Mouse (Mus musculus) frontal cortex, postnatal 10 days (tissue): ENCODE results near the gene Bub1b.

ENCODE experiments used
- DNase-seq, 2 experiments: peaks; one replicate each; pipeline ENCODE4 v3.0.0; 2022; ENCODE audit warnings: low spot score in 2 of 2, mixed read lengths in 1 of 2

Gene Bub1b

DNA sequence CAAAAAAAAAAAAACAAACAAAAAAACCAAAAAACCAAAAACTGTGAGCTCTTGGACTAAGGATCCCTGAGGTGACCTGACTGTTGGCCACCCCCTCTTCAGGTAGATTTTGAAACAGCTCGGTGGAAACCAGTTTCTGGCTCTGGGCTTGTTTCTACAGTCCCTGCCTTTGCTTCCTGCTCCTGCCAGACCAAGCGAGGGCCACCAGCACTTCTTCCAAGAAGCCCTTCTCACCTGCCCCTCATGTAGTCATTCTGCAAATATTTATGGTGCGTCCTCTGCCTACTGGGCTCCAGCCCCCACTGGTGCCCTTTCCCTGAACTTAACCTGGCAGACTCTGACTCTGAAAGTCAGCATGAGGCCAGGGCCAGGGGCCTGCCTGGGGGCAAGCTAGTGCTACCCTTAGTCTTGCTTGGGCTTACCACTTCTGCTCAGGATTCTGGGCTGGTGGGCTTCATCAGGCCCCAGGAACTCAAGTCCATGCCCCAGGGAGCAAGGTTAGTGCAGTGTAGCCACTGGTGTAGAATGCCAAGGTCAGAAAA is 67.0 kb downstream of the Bub1b start:
- no peak for DNase-seq

DNA sequence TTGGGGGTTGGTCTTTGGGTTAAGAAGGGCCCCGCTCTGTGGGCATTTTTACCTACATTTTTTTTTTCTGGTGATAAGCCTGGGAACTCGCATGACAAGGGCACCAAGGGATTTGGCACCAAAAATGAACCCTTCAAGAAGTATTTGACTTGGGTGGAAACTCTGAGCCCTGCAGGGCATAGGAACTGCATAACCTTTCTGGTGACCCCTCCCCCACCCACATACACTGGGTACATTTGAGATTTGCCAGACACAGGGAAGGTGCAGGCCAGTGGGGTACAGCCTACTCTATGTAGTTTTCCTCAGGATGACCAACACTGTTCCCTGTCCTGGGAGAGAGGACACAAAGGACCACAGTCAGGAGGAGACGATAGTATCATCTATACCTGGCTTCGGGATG is 67.6 kb downstream of the Bub1b start:
- DNase-seq = no peak

DNA sequence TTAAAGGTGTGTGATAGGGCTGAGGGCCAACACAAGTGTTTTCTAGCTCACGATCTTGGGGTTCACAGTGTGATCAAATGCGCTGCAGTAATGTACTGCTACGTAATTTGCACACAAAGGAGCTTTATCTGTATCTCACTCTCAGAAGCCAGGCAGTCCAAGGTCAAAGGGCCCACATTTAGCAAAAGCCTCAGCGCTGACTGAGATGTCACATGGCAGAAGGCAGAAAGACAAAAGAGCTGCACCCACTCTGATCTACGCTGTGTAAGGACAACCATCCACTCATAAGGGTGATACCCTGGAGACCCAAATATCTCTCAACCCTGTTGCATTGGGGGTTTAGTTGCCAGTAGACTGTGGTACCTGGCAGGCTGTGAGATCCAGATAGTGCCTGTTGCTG is 69.2 kb downstream of the Bub1b start:
- no peak for DNase-seq

DNA sequence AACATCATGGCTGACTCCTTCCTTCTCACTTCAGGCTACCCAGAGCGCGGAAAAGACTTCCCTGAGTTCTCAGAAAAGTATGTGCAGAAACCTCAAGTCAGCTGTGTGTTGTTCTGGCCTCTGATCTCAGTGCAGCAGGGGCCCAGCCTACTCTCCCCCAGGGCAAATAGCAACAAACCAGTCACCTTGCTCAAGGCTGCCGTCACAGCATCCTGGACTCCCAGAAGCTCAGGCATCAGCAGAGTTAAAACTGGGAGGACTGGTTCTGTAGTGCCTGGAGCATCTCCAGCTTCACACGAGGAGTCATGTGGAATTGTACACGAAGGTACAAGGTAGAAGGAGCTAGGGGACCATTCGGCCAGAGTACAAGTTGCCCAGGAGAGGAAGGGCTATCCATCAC is 71.2 kb downstream of the Bub1b start:
- DNase-seq = no peak

DNA sequence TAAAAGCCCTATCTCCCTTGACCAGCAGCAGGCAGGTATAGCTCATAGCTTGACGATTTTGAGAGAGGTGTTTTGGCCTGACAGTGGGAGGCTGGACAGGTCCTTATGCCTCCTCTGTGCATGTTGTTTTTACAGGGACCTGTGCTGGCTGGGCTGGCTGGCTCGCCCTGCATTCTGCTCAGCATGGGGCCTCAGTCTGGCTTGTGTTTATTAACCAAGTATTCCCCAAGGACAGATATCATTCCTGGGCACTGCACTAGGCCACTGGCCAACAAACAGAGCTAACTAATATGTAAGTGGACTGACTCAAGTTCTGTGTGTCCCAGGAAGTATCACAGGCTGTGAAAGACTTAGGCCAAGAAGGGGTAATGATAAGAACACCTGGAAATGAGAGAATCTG is 71.8 kb downstream of the Bub1b start:
- DNase-seq = no peak

DNA sequence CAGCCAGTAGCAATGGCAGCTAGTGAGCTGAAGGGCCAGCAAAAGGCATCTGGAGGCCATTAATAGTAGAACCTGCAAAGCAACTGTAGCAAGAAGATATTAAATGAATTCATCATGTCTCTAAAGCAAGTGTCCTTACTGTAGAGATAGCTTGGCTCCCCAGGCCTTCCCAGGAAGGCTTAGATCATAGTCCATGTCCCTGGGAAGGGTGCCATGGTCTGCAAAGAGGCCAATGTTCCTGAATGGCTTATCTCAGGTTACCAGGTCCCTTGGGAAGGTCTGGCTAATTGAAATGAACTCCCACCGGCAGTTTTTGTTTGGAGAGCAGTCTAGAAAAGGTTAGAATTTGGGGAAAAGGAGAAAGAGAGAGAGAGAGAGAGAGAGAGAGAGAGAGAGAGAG is 73.7 kb downstream of the Bub1b start:
- no peak for DNase-seq

DNA sequence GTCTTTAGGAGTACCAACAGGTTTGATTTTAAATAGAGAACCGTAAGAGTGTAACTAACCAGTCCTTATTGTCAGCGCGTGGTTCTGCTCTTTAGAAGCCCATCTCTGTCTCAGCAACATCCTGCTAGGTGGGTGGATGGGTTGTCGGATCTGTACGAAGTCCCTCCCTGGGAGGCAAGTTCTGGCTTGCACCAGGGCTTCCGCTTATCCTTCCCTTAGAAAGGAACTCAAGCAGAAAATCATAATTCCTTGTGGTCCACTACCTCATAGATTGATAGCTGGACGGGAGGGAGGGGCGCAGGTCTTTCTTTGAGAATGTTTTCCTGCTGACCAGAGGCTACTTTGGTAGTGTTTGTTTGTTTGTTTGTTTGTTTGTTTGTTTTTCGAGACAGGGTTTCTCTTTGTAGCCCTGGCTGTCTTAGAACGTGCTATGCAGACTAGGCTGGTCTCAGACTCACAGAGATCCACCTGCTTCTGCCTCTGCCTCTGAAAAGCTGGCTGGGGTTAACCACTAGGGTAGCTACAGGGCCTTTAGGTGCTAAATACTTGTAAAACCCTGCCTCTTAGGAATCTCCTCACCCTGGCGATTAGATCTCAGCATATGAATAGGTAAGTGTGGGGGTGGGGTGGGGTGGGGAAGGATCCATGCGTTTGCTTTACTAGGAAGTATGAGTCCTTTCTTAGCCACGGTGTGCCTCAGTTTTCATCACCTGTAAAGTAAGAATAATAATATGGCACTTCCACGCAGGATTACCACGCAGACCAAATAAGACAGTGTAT is 75.9 kb downstream of the Bub1b start:
- no peak for DNase-seq

DNA sequence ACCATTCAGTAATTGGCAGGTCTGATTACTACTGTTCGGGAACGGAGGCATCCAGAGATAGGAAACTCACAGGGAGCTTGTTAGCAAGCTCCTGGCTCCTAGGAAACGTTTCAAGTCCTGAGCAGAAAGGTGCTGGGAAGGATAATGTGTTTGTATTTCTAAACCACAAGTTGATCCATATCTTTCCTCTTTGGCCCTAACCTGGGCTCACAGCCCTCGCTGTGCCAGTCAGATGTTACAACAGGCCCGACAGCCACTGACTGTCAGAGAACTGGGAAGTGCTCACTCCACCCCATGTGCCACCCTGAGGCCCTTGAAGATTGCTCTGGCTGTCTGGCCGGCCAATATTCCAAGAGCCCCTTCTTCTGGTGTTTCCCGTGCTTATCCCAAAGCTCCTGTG is 76.5 kb downstream of the Bub1b start:
- no peak for DNase-seq

DNA sequence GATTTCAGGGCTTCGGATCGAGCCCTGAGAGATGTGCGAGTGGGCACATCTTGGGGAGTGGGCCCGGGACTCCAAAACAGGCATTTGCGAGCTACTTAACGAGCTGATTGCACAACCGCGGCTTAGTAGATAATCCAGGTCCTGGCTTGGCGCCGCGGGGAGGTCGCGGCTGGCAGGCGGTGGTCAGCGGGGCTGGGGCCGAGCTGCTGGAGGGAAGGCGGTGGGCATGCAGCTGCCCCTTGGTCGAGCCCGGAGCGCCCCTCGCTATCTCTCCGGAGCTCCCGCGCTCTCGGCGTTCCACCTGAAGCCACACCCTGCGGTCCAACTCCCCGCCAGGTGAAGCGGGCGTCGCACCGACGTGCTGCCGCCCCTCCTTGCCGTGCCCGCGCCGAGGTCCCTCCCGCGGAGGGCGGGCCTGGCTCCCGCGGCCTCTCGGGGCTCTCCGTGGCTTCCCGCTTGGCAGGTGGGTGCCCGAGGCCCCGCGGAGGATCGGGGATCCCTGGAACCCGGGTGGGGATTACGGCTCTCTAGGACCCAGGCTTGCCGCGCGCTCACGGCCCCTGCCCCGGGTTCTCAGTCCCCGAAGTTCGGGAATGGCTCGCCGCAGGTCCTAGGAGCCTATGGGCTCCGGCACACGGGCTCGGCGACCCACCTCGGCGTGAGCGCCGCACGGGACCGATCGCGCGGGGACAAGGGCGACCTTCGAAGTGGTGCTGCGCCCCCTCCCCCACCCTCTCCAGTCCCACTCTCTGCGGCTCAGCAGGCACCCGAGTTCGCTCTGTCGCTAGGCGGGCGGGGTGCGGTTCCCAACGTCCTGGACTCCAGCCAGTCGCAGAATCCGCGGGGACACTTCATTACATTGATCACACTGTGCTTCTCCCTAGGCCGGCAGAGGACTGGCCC is 79.1 kb downstream of the Bub1b start:
- no peak for DNase-seq

DNA sequence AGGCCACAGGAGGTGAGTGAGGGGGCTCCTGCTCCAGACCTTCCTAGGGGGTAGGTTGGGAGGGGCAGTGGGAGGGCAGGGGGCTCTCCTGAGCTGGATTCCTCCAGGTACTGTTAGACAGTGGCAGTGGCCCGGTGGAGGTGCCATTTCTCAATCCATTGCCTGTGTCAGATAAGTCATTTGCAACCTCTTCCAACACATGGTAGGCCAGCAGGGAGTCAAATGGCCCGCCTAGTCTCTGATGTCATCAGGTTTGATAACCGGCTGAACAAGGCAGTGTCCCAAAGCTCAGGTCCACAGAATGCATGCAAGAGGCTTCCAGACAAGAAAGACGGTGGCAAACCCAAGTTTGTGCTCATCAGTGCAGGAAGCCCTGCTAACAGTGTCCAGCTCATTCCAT is 79.8 kb downstream of the Bub1b start:
- DNase-seq = no peak

DNA sequence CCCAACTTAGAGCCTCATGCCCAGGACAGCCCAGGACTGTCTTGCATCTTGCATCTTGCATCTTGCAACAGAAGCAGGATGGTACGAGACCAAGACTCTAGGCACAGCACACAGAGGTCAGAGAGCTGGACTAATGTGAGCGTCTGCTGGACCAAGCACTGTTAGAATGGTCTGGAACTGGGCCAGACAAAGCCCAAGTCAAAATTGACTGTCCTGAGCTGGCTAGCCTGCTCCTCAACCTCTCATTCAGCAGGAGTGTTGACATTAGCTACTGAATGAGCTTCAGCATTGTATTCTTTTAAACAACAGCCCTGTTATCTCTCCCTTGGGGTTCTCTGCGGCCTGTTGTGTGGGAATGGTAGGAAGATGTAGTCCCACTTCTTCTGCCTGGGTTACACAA is 81.6 kb downstream of the Bub1b start:
- DNase-seq = no peak

DNA sequence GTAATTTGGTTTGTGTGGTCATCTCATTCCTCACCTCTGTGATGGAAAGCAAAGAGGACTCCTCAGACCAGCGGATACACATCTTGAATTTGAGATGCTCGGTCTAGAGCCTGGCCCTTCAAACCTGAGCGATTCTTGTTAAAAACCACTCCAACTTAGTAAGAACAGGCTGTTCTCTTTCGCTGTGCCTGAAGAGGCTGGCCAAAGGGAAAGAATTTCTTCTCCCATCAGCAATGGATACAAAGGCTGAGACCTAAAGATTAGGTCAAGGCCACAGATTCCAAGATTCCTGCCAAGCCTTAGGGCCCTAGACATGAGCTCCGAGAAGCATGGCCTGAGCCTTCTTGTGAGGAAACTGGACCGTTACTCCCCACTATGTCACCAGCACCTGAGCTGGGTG is 82.9 kb downstream of the Bub1b start:
- DNase-seq = no peak

DNA sequence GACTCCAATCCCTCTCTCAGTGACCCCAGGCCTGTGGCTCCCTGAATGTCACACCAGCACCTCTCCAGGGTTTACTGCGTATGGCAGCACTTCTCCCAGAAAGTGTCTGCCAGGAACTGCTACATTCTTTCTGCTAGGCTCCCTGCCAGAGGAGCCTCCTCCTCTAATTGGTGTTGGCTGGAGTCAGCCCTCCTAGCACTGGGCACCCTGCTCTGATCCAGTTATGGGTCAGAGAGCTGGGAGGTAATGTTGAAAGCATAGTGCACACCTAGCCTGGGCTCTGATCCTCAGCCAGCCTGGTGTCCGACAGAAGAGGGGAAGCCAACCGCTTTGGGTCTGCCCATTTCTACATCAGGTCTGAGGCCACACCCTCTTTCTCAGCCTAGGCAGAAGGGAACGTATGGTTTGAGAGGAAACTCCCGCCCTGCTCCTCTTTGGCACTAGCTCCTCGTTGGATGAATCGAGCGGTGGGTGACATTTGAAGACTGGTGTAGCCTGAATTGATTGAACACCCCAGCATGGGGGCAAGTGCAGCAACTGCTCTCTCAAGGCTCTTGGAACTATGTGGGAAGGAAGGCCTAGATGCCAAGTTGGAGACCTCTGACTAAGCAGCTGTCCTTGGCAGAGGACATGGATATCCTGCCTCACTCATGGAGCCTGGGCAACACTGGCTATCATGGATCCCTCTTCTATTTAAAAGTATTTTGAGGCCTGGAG is 84.7 kb downstream of the Bub1b start:
- DNase-seq = no peak

DNA sequence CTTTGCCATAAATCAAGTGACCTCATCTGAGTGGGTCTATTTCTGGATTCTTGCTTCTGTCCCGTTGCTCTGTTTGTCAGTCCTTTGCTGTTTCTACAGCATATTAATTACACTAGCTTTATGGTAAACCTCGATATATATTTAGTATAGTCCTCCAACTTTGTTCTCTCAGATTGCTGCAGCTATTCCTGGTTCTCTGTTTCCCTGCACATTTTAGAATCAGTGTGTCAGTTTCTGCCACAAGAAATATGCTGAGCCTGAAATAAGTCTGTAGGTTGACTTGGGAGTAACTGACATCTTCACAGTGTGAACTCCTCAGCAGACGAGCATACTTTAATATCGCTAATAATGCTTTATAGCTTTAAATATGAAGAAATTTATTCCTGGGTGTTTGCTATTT is 87.1 kb downstream of the Bub1b start:
- no peak for DNase-seq

DNA sequence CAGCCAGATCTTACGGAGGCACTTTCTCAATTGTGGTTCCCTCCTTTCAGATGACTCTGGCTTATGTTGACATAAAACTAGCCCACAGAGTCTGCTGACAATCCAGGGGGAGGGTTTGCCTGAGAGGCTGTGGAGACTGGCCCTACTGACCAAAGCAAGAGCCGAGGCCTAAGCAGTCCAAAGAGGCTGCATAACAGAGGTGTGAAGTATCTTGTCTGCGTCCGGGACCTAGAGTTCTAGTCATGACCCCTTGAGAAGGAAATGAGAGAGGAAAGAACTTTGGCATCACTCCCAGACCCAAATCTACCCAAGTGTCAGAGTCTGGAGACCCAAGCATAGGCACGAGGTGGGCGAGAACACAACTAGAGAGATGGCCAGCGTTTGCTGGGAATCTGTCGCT is 88.7 kb downstream of the Bub1b start:
- DNase-seq = no peak

DNA sequence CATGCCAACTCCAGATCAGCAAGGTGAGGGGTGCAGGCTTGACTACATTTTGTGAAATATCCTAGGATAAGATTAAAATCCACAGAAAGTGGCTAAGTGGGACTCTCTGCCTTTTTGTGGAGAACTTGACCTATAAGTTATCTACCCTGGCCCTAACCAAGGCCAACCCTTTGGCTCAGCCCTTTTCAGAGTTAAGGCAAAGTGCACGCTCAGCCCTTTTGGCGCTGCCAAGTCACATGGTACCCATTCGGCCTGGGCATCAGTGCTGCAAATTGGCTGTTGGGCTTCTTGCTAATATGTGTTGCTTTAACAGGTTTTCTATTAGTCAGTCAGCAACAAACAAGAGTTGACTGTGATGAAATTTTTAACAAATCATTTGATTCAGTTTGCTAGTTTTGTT is 89.8 kb downstream of the Bub1b start:
- no peak for DNase-seq

DNA sequence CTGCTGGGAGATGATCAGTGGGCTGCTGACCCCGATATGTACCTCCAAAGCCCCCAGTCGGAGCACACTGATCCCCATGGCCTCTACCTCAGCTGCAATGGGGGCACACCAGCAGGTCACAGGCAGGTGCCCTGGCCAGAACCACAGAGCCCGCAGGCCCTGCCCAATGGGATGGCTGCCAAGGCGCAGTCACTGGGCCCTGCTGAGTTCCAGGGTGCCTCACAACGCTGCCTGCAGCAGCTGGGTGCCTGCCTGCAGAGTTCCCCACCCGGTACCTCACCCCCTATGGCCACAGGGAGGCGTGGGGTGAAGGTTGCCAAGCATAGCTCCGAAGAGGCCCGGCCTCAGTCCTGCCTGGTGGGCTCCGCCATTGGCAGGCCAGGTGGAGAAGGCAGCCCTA is 91.9 kb downstream of the Bub1b start:
- DNase-seq = no peak
